Mouse (Mus musculus): ENCODE results near the gene Tjp1. TPM values are rescaled to one million over a fixed set of nuclear protein-coding genes. Genes with fewer than 3 reads are reported as not detected.

The Tjp1 gene
- polyA plus RNA-seq, 1 experiment = 20.2 TPM

DNA sequence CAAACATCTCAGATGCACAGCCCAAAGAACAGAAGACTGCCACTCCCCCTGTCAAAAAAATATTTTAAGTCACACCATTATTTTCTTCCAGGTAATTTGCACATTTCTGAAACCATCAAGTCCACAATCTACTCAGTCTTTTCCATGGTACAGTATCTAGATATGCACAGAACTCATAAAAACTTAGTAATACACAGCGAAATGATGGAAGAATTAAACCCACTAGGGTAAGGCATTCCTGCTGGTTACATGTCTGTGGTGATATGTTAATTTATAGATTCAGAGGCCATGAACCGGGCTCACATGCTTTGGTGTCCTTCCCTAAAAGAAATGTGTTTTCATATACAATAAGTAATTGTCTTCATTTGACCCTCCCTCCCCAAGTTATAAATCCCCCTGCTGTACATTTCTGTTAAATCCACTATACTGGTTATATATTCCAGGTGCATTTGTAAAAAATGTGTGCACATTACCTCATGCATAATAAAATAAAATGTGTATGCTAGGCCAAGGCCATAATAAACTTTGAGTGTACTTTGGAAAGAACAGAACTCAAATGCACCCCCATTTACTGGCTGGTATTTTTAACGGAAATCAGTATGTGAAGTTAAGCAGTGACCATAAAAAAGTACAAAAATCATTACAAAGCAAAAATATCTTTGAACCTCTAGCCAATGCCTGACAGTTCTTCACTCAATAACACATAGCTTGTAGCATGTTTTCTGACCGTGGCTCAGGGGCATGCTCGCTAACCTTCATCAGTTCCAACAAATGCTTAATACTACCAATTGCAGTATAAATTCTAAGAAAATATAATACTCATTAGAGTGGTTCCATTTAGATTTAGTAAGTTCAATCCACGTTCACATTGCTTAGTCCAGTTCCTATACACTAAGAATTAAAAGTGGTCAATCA is 230.6 kb downstream of the Tjp1 start:
- H3K4me1 ChIP-seq (ENCODE audit: control insufficient read depth, insufficient read depth, low read length) = no peaks in the 10 kb centered on the region
- H3K36me3 ChIP-seq (ENCODE audit: control insufficient read depth, insufficient read depth, low read length) = peaks cover 8% of the 10 kb centered on the region
- no peak overlapping the region for H3K27ac ChIP-seq (ENCODE audit: insufficient read depth, low read depth, low read length)
- no peak overlapping the region for H3K4me3 ChIP-seq (ENCODE audit: insufficient read depth, low read depth, low read length)
- no peak for DNase-seq
- TF ChIP-seq POLR2A (IDR thresholded peaks at IDR 0.05; ENCODE audit: low read depth, low read length) (no peak), CTCF (conservative IDR thresholded peaks at IDR 0.05; ENCODE audit: insufficient read depth, insufficient read length, low read depth, low read length) (no peak)
- H3K27me3 ChIP-seq (replicated peaks; ENCODE audit: control insufficient read depth, insufficient read depth, low read length) = no peaks in the 10 kb centered on the region
- 85% methylated on average over 6 of the region's 6 CpGs for WGBS

- TF ChIP-seq POLR2A (IDR thresholded peaks at IDR 0.05; ENCODE audit: low read depth, low read length) (no peak), CTCF (conservative IDR thresholded peaks at IDR 0.05; ENCODE audit: insufficient read depth, insufficient read length, low read depth, low read length) (no peak)
- 68% methylated on average over 16 of the region's 16 CpGs for WGBS
These were observed 244.7 kb downstream of the Tjp1 start for GRCm38 (mm10) chr7:65282886-65283285.

DNA sequence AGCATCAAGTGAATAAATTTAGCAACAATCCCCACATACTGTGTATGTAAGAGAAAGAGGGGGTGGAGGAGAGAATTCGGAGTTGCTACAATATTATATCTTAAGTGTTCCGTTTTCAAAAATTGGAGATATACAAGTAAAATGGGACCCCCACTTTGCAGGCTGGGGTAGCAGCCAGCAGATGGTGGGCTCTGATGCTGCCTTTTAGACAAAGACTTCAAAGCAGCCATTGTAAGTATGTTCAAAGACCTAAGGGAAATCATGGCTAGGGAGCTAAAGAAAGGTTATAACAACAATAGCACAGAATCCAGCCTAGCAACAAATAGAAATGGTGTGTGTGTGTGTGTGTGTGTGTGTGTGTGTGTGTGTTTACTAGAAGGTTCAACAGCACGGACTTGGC is 245.6 kb downstream of the Tjp1 start:
- no peak for DNase-seq
- Histone ChIP-seq H3K27me3 (replicated peaks; ENCODE audit: control insufficient read depth, insufficient read depth, low read length) (no peaks in the 10 kb centered on the region), H3K36me3 (ENCODE audit: control insufficient read depth, insufficient read depth, low read length) (no peaks in the 10 kb centered on the region), H3K4me3 (ENCODE audit: insufficient read depth, low read depth, low read length) (no peak overlapping the region), H3K4me1 (ENCODE audit: control insufficient read depth, insufficient read depth, low read length) (no peaks in the 10 kb centered on the region), H3K27ac (ENCODE audit: insufficient read depth, low read depth, low read length) (no peak overlapping the region)
- TF ChIP-seq CTCF (conservative IDR thresholded peaks at IDR 0.05; ENCODE audit: insufficient read depth, insufficient read length, low read depth, low read length) = no peak
- 80% methylated on average over 3 of the region's 3 CpGs for WGBS

More at GRCm38 (mm10) chr7:65282886-65283285, 244.7 kb downstream of the Tjp1 start:
- H3K4me3 ChIP-seq (ENCODE audit: insufficient read depth, low read depth, low read length) = no peak overlapping the region
- no peaks in the 10 kb centered on the region for H3K36me3 ChIP-seq (ENCODE audit: control insufficient read depth, insufficient read depth, low read length)
- no peaks in the 10 kb centered on the region for H3K27me3 ChIP-seq (replicated peaks; ENCODE audit: control insufficient read depth, insufficient read depth, low read length)
- H3K4me1 ChIP-seq (ENCODE audit: control insufficient read depth, insufficient read depth, low read length) = no peaks in the 10 kb centered on the region
- no peak overlapping the region for H3K27ac ChIP-seq (ENCODE audit: insufficient read depth, low read depth, low read length)
- DNase-seq = no peak

DNA sequence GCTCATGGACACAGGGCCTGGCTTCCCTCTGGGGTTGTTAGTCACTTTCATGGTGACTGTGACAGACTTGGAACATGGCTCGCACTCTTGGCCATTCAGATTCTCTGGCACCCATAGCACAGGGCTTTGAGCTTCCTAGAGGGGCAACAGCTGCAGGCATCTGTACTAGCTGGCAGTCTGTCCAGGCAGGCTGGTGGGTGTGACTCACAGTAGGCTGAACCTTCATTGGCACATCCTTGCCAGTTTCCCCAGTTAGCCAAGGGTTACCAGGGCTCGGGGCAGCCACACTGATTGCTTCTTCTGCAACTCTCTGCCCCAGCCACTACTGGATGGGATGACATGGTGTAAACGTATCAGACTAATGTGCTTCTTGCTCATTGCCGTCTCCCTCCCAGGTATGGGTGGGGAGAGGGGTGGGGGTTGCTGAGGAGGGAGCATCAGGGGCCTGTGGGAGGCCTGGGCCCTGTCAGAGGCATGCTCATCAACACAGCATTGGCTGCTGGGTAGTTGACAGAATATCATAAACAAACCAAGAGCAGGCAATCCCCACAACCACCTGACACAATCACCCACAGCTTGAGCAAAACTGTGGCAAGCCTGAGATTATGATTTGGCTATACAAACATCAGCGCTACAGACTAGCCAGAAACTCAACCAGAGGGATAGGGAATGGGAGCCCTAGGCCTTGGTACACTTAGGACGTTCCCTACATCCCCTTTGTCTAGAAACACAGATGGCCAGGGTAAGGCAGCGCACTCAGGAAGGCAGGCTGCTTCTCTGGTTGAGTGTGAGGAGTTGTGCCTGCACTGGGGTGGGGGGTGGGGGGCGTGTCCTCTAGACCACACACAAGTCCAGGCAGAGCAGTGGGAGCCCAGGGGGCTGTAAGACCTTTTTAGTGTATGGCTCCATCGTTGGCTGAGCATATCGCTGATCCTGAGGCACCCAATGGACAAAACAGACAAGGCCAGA is 246.4 kb downstream of the Tjp1 start:
- Histone ChIP-seq H3K36me3 (ENCODE audit: control insufficient read depth, insufficient read depth, low read length) (no peaks in the 10 kb centered on the region), H3K4me3 (ENCODE audit: insufficient read depth, low read depth, low read length) (no peak overlapping the region), H3K27ac (ENCODE audit: insufficient read depth, low read depth, low read length) (no peak overlapping the region), H3K27me3 (replicated peaks; ENCODE audit: control insufficient read depth, insufficient read depth, low read length) (no peaks in the 10 kb centered on the region), H3K4me1 (ENCODE audit: control insufficient read depth, insufficient read depth, low read length) (no peaks in the 10 kb centered on the region)
- DNase-seq = no peak
- WGBS = 78% methylated on average over 10 of the region's 10 CpGs
- no peak for TF ChIP-seq CTCF (conservative IDR thresholded peaks at IDR 0.05; ENCODE audit: insufficient read depth, insufficient read length, low read depth, low read length)
- TF ChIP-seq POLR2A (IDR thresholded peaks at IDR 0.05; ENCODE audit: low read depth, low read length) = no peak

DNA sequence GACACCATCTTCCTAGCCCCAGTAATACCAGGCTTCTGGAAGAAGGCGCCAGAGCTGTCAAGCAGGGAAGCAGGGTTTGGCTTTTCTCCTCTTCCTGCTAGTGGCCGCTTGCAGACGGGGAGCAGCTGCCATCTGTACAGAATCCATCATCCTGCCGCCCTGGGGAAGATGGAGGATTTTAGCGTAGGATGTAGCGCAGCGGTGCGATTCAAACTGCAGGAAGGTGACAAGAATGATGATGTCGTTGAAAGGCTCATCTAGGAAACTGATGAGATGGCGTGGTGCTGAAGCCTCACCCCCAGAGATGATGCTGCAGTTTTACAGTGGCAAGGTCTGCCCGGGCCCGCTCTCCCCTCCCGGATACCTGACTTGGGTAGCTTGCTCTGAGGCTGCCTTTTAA is 248.3 kb downstream of the Tjp1 start:
- TF ChIP-seq POLR2A (IDR thresholded peaks at IDR 0.05; ENCODE audit: low read depth, low read length) (no peak), CTCF (conservative IDR thresholded peaks at IDR 0.05; ENCODE audit: insufficient read depth, insufficient read length, low read depth, low read length) (no peak)

DNA sequence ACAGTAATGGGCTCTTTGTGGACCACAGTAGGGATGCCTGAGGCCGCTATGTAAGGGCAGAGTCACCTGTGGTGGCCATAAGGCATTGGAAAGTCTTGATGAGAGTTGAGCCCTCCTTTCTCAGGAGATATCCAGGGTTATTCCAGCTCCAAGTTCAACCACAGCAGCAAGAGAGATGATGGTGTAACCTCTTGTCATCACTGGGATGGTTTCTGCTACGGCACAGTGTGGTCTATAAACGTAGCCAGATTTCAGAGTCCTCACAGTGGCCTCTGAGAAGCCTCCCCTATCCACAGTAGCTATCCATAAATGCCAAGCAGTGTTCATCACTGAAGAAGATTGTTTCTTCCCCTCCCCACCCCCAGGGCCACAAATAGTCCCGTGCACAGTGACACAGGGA is 251.8 kb downstream of the Tjp1 start:
- DNase-seq = no peak
- WGBS = 80% methylated on average over 4 of the region's 4 CpGs
- no peaks in the 10 kb centered on the region for H3K36me3 ChIP-seq (ENCODE audit: control insufficient read depth, insufficient read depth, low read length)
- no peak overlapping the region for H3K4me3 ChIP-seq (ENCODE audit: insufficient read depth, low read depth, low read length)
- H3K27me3 ChIP-seq (replicated peaks; ENCODE audit: control insufficient read depth, insufficient read depth, low read length) = no peaks in the 10 kb centered on the region
- no peaks in the 10 kb centered on the region for H3K4me1 ChIP-seq (ENCODE audit: control insufficient read depth, insufficient read depth, low read length)
- TF ChIP-seq POLR2A (IDR thresholded peaks at IDR 0.05; ENCODE audit: low read depth, low read length) (no peak), CTCF (conservative IDR thresholded peaks at IDR 0.05; ENCODE audit: insufficient read depth, insufficient read length, low read depth, low read length) (no peak)
- no peak overlapping the region for H3K27ac ChIP-seq (ENCODE audit: insufficient read depth, low read depth, low read length)

More for the DNA sequence above, 248.3 kb downstream of the Tjp1 start:
- H3K27me3 ChIP-seq (replicated peaks; ENCODE audit: control insufficient read depth, insufficient read depth, low read length) = no peaks in the 10 kb centered on the region
- no peaks in the 10 kb centered on the region for H3K4me1 ChIP-seq (ENCODE audit: control insufficient read depth, insufficient read depth, low read length)
- H3K27ac ChIP-seq (ENCODE audit: insufficient read depth, low read depth, low read length) = no peak overlapping the region
- DNase-seq = no peak
- no peaks in the 10 kb centered on the region for H3K36me3 ChIP-seq (ENCODE audit: control insufficient read depth, insufficient read depth, low read length)
- 74% methylated on average over 13 of the region's 13 CpGs for WGBS
- no peak overlapping the region for H3K4me3 ChIP-seq (ENCODE audit: insufficient read depth, low read depth, low read length)

DNA sequence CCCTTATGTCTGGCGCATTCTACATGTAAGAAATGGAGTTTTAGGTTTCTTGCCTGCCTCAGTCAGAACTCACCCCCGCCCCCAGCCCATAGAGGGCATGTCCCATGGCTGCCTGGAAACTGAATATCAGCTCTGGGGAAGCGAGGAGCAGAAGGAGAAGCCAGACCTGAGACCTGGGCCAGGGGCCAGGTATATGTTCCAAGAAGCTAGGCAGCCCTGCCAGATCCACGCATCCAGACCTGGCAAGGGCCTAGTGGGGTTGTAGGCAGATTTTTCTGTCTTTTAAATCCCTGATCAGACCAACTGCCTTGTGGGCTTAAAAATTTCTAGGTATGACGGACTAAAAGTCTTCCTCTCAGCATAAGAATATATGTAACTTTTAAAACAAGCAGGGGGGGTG is 253.4 kb downstream of the Tjp1 start:
- no peaks in the 10 kb centered on the region for H3K36me3 ChIP-seq (ENCODE audit: control insufficient read depth, insufficient read depth, low read length)
- H3K27me3 ChIP-seq (replicated peaks; ENCODE audit: control insufficient read depth, insufficient read depth, low read length) = no peaks in the 10 kb centered on the region
- no peaks in the 10 kb centered on the region for H3K4me1 ChIP-seq (ENCODE audit: control insufficient read depth, insufficient read depth, low read length)
- H3K4me3 ChIP-seq (ENCODE audit: insufficient read depth, low read depth, low read length) = no peak overlapping the region
- 83% methylated on average over 5 of the region's 5 CpGs for WGBS
- DNase-seq = no peak
- no peak overlapping the region for H3K27ac ChIP-seq (ENCODE audit: insufficient read depth, low read depth, low read length)
- TF ChIP-seq CTCF (conservative IDR thresholded peaks at IDR 0.05; ENCODE audit: insufficient read depth, insufficient read length, low read depth, low read length) (no peak), POLR2A (IDR thresholded peaks at IDR 0.05; ENCODE audit: low read depth, low read length) (no peak)
